Mouse (Mus musculus) heart, postnatal 4 days (tissue): ENCODE data around the gene Nbeal2. TPM values are rescaled to one million over a fixed set of nuclear protein-coding genes. Genes with fewer than 3 reads are reported as not detected.
A peak's percentile ranks its signal among the peaks of the same experiment; 100 is the strongest.

Experiments
- DNase-seq: peaks from one replicate; pipeline ENCODE4 v3.0.0; 2021
- total RNA-seq, 2 experiments: library from RNA; stranded (reverse); gene quantifications; 2 replicates each; pipeline ENCODE4 v1.2.3; 2021

Gene Nbeal2
- total RNA-seq, 2 experiments from 2014 or later: 7.4 to 8.6 TPM

- DNase-seq: no peak
Observed at GRCm38 (mm10) chr9:110645219-110645618, 8.7 kb downstream of the Nbeal2 start.

- no peak for DNase-seq
Observed at GRCm38 (mm10) chr9:110644295-110644694, 9.7 kb downstream of the Nbeal2 start.

- no peak for DNase-seq
Observed at GRCm38 (mm10) chr9:110643787-110644186, 10.2 kb downstream of the Nbeal2 start.

GRCm38 (mm10) chr9:110642812-110643524, 11.0 kb downstream of the Nbeal2 start:
- no peak for DNase-seq

GRCm38 (mm10) chr9:110641006-110641405, 13.0 kb downstream of the Nbeal2 start:
- no peak for DNase-seq

GRCm38 (mm10) chr9:110638611-110639021, 15.3 kb downstream of the Nbeal2 start:
- DNase-seq: no peak

GRCm38 (mm10) chr9:110635225-110635624, 18.7 kb downstream of the Nbeal2 start:
- peak; percentile 94 for DNase-seq

GRCm38 (mm10) chr9:110633882-110634281, 20.1 kb downstream of the Nbeal2 start:
- DNase-seq: no peak

- DNase-seq: no peak
Observed at GRCm38 (mm10) chr9:110632671-110633070, 21.3 kb downstream of the Nbeal2 start.

- DNase-seq: no peak
Observed at GRCm38 (mm10) chr9:110631651-110632275, 22.2 kb downstream of the Nbeal2 start.

GRCm38 (mm10) chr9:110631191-110631590, 22.8 kb downstream of the Nbeal2 start:
- DNase-seq: peak; percentile 73

GRCm38 (mm10) chr9:110630171-110630570, 23.8 kb downstream of the Nbeal2 start:
- DNase-seq: no peak

- DNase-seq: no peak
Observed at GRCm38 (mm10) chr9:110625350-110625908, 28.5 kb downstream of the Nbeal2 start.

- DNase-seq: peak; percentile 91
Observed at GRCm38 (mm10) chr9:110624361-110625166, 29.4 kb downstream of the Nbeal2 start, which contains the start of gene Nradd. Gene Nradd, minus strand, starts transcription at chr9:110624452.

GRCm38 (mm10) chr9:110623416-110624195, 30.4 kb downstream of the Nbeal2 start:
- DNase-seq: no peak

GRCm38 (mm10) chr9:110622621-110623219, 31.2 kb downstream of the Nbeal2 start:
- no peak for DNase-seq

- DNase-seq: no peak
Observed at GRCm38 (mm10) chr9:110620685-110621084, 33.3 kb downstream of the Nbeal2 start.

GRCm38 (mm10) chr9:110620180-110620579, 33.8 kb downstream of the Nbeal2 start:
- no peak for DNase-seq

- DNase-seq: no peak
Observed at GRCm38 (mm10) chr9:110617081-110617480, 36.9 kb downstream of the Nbeal2 start.

GRCm38 (mm10) chr9:110611471-110611870, 42.5 kb downstream of the Nbeal2 start:
- DNase-seq: no peak

GRCm38 (mm10) chr9:110583521-110583920, 70.4 kb downstream of the Nbeal2 start:
- no peak for DNase-seq

- no peak for DNase-seq
Observed at GRCm38 (mm10) chr9:110582161-110582560, 71.8 kb downstream of the Nbeal2 start.
